In the genomic region with DNA sequence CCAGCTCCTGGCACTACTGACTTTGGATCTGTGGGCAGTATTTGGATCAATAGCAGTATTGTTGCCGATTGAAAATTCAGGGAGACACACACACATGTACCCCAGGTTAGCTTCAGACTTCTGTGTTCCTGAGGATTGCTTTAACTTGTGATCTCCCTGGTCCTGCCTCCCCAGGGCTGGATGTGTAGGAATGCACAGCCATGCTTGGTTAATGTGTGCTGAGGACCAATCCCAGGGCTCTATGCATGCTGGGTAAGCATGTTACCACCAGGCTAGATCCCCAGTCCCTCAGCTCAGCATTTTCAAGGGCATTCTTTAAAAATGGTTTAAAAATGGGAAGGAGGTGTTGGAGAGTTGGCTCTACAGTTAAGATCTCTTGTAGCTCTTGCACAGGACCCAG, we compare ENCODE assay signal across 6 mouse cellular contexts.
A peak's percentile ranks its signal among the peaks of the same experiment; 100 is the strongest.
DNase-seq lines count a peak whose midpoint lies in the region; ATAC-seq and TF ChIP-seq lines count a peak whose summit lies in the region.
"Not testable (repeated sequence)": the region's sequence is repeated elsewhere in the genome, so short reads cannot be mapped to it uniquely, and the experiment has no call there.

No protein-coding gene starts in this region.

- not testable (repeated sequence) for H3K27me3 ChIP-seq in heart, embryonic 13.5 days (replicated peaks); hindbrain, embryonic 14.5 days (ENCODE audit: control insufficient read depth, insufficient read depth, low read length); lung, embryonic 14.5 days (ENCODE audit: insufficient read depth, low read length); lung, embryonic 15.5 days; lung, embryonic 16.5 days (ENCODE audit: control insufficient read depth, insufficient read depth, low read depth, low read length)

- not testable (repeated sequence) for ATAC-seq in heart, embryonic 13.5 days (ENCODE audit: extremely low read depth, insufficient number of reproducible peaks, low FRiP score, low TSS enrichment); hindbrain, embryonic 14.5 days (ENCODE audit: low FRiP score)
- peak; percentile 60 for ATAC-seq in lung, embryonic 14.5 days (ENCODE audit: insufficient read depth)
- ATAC-seq in lung, embryonic 15.5 days (ENCODE audit: borderline replicate concordance, extremely low read depth, low FRiP score, low TSS enrichment), result peak; percentile 57; the same call in 1 of the 2 replicates
- peak; percentile 47; the same call in 1 of the 2 replicates for ATAC-seq in lung, embryonic 16.5 days (ENCODE audit: low read depth)

- not testable (repeated sequence) for H3K9ac ChIP-seq in heart, embryonic 13.5 days; hindbrain, embryonic 14.5 days; lung, embryonic 14.5 days; lung, embryonic 15.5 days; lung, embryonic 16.5 days (ENCODE audit: low read length)

- peaks cover 14% of the 10 kb centered on the region for H3K4me1 ChIP-seq in heart, embryonic 13.5 days
- H3K4me1 ChIP-seq in hindbrain, embryonic 14.5 days (replicated peaks; ENCODE audit: control insufficient read depth, insufficient read depth, low read length); lung, embryonic 14.5 days (ENCODE audit: insufficient read depth); lung, embryonic 15.5 days; lung, embryonic 16.5 days (replicated peaks; ENCODE audit: control insufficient read depth, insufficient read depth, low read length): not testable (repeated sequence)

- not testable (repeated sequence) for H3K9me3 ChIP-seq in heart, embryonic 13.5 days; hindbrain, embryonic 14.5 days (ENCODE audit: control insufficient read depth, low read length); lung, embryonic 14.5 days (ENCODE audit: low read depth, low read length); lung, embryonic 15.5 days; lung, embryonic 16.5 days (ENCODE audit: control insufficient read depth, low read length)

- H3K36me3 ChIP-seq in heart, embryonic 13.5 days; hindbrain, embryonic 14.5 days (replicated peaks; ENCODE audit: control insufficient read depth, insufficient read depth); lung, embryonic 14.5 days (ENCODE audit: insufficient read depth); lung, embryonic 15.5 days; lung, embryonic 16.5 days (ENCODE audit: control insufficient read depth, insufficient read depth, low read length): not testable (repeated sequence)

- TF ChIP-seq CTCF in lung, embryonic 14.5 days (IDR thresholded peaks at IDR 0.05; ENCODE audit: low read depth), result not testable (repeated sequence)

- not testable (repeated sequence) for H3K4me3 ChIP-seq in heart, embryonic 13.5 days; hindbrain, embryonic 14.5 days (replicated peaks; ENCODE audit: low read length); lung, embryonic 14.5 days (ENCODE audit: low read depth, low read length); lung, embryonic 15.5 days; lung, embryonic 16.5 days (ENCODE audit: low read length)

- not testable (repeated sequence) for H3K4me2 ChIP-seq in heart, embryonic 13.5 days; hindbrain, embryonic 14.5 days (replicated peaks); lung, embryonic 14.5 days; lung, embryonic 15.5 days; lung, embryonic 16.5 days (ENCODE audit: low read depth, low read length)

- 94% methylated on average over 1 of the region's 1 CpGs for WGBS in heart, embryonic 13.5 days
- 95% methylated on average over 1 of the region's 1 CpGs for WGBS in hindbrain, embryonic 14.5 days
- 87% methylated on average over 1 of the region's 1 CpGs for WGBS in lung, embryonic 14.5 days
- 91% methylated on average over 1 of the region's 1 CpGs for WGBS in lung, embryonic 15.5 days
- WGBS in lung, embryonic 16.5 days, result 85% methylated on average over 1 of the region's 1 CpGs

- H3K27ac ChIP-seq in heart, embryonic 13.5 days (replicated peaks), result 0 out of 2 replicates have a peak overlapping the region, but pooled peaks have one; percentile 61
- H3K27ac ChIP-seq in hindbrain, embryonic 14.5 days; lung, embryonic 14.5 days (ENCODE audit: low read depth); lung, embryonic 16.5 days (ENCODE audit: low read length): not testable (repeated sequence)
- H3K27ac ChIP-seq in lung, embryonic 15.5 days, result 0 out of 2 replicates have a peak overlapping the region, but pooled peaks have one; percentile 63

- DNase-seq in heart, adult 11 months, result peak; percentile 34
- DNase-seq in hindbrain, embryonic 14.5 days (ENCODE audit: low spot score), result peak; percentile 20
- not testable (repeated sequence) for DNase-seq in lung, embryonic 14.5 days
